Mouse (Mus musculus) MEL (cell line): ENCODE measurements around the gene Stk26.

Source experiments
- CTCF ChIP-seq, 3 experiments: IDR thresholded peaks in 2 of 3; conservative IDR thresholded peaks in 1 of 3; 2 replicates each; pipeline ENCODE4 v1.5.1; 2011 to 2012; ENCODE audit warnings: low read length in 3 of 3, low read depth in 2 of 3, mild to moderate bottlenecking in 2 of 3, improper control_type of control experiment in 1 of 3, inconsistent platforms in 1 of 3, mixed read lengths in 1 of 3, moderate library complexity in 1 of 3; ENCODE audit not compliant: control insufficient read depth in 1 of 3, insufficient read depth in 1 of 3, poor library complexity in 1 of 3, severe bottlenecking in 1 of 3
- E2F4 ChIP-seq: IDR thresholded peaks from 2 replicates; pipeline ENCODE4 v1.6.1; 2011; ENCODE audit warnings: low read depth, low read length, improper control_type of control experiment, borderline replicate concordance
- EP300 ChIP-seq, 2 experiments: IDR thresholded peaks; 2 replicates each; pipeline ENCODE4 v1.6.1; 2011; ENCODE audit warnings: improper control_type of control experiment in 2 of 2, low read length in 2 of 2, low read depth in 1 of 2, mild to moderate bottlenecking in 1 of 2
- GATA1 ChIP-seq: IDR thresholded peaks from 2 replicates; pipeline ENCODE4 v1.6.1; 2011; ENCODE audit warnings: low read depth, low read length, improper control_type of control experiment
- ZMIZ1 ChIP-seq: IDR thresholded peaks from 2 replicates; pipeline ENCODE4 v1.6.1; 2012; ENCODE audit warnings: low read depth, mild to moderate bottlenecking, inconsistent platforms, low read length, improper control_type of control experiment, moderate library complexity
- ZNF384 ChIP-seq: IDR thresholded peaks from 2 replicates; pipeline ENCODE4 v1.6.1; 2012; ENCODE audit warnings: low read depth, mild to moderate bottlenecking, inconsistent platforms, low read length, improper control_type of control experiment

GRCm38 (mm10) chrX:50850428-50851184 is 9.8 kb downstream of the Stk26 start:
- no peak for TF ChIP-seq ZNF384
- no peak for TF ChIP-seq E2F4
- no peak for TF ChIP-seq GATA1
- no peak for TF ChIP-seq ZMIZ1
- no peak for TF ChIP-seq CTCF (IDR thresholded peaks at IDR 0.05 in 2 of 3, conservative IDR thresholded peaks at IDR 0.05 in 1 of 3; ENCODE audit: control insufficient read depth in 1 of 3, insufficient read depth in 1 of 3, low read depth in 2 of 3, low read length in 3 of 3, poor library complexity in 1 of 3, severe bottlenecking in 1 of 3)
- TF ChIP-seq EP300 (IDR thresholded peaks at IDR 0.05; ENCODE audit: low read depth in 1 of 2, low read length in 2 of 2), result no peak
